Mouse (Mus musculus) cerebellum, postnatal 36 days (tissue): Measurements from ENCODE around the gene Fahd1.

ENCODE experiments used
- DNase-seq, 2 experiments: peaks; one replicate each; pipeline ENCODE4 v3.0.0; 2021 to 2022; ENCODE audit warnings: mixed read lengths in 2 of 2

The Fahd1 gene

GRCm38 (mm10) chr17:24884391-24884790 lies 34.2 kb upstream of the Fahd1 start:
- DNase-seq, result no peak

- no peak for DNase-seq
These were observed 31.7 kb upstream of the Fahd1 start for GRCm38 (mm10) chr17:24881738-24882440.

- DNase-seq, result no peak
These were observed 28.4 kb upstream of the Fahd1 start for GRCm38 (mm10) chr17:24878531-24878930.

GRCm38 (mm10) chr17:24878117-24878397 lies 27.9 kb upstream of the Fahd1 start:
- DNase-seq, result no peak

- DNase-seq, result no peak
These were observed 27.4 kb upstream of the Fahd1 start for GRCm38 (mm10) chr17:24877336-24878116.

- no peak for DNase-seq
These were observed 24.8 kb upstream of the Fahd1 start for GRCm38 (mm10) chr17:24874989-24875388.

GRCm38 (mm10) chr17:24874405-24874745 lies 24.2 kb upstream of the Fahd1 start:
- DNase-seq, result no peak

- DNase-seq, result no peak
These were observed 23.7 kb upstream of the Fahd1 start for GRCm38 (mm10) chr17:24873695-24874404.

GRCm38 (mm10) chr17:24867914-24868313 lies 17.8 kb upstream of the Fahd1 start:
- DNase-seq, result no peak

GRCm38 (mm10) chr17:24865776-24866175 lies 15.6 kb upstream of the Fahd1 start, which contains the start of gene Igfals:
TSS of gene Igfals (plus strand) at chr17:24865997.
- DNase-seq, result peak; percentile 88 to 89

GRCm38 (mm10) chr17:24861785-24862184 lies 11.6 kb upstream of the Fahd1 start:
- DNase-seq, result no peak

- no peak for DNase-seq
These were observed 9.9 kb upstream of the Fahd1 start for GRCm38 (mm10) chr17:24860076-24860475.

- DNase-seq, result no peak
These were observed 8.8 kb upstream of the Fahd1 start for GRCm38 (mm10) chr17:24858967-24859366.

GRCm38 (mm10) chr17:24857831-24858470 lies 7.8 kb upstream of the Fahd1 start:
- no peak for DNase-seq

GRCm38 (mm10) chr17:24856589-24856988 lies 6.4 kb upstream of the Fahd1 start:
- no peak for DNase-seq

GRCm38 (mm10) chr17:24855838-24856464 lies 5.8 kb upstream of the Fahd1 start:
- DNase-seq, result no peak

- no peak for DNase-seq
These were observed 1.4 kb upstream of the Fahd1 start for GRCm38 (mm10) chr17:24851381-24852125.

GRCm38 (mm10) chr17:24850773-24851127 lies 586 bp upstream of the Fahd1 start:
- DNase-seq, result no peak

- no peak for DNase-seq
These were observed 465 bp downstream of the Fahd1 start for GRCm38 (mm10) chr17:24849733-24850064.

GRCm38 (mm10) chr17:24848600-24849031 lies 1.5 kb downstream of the Fahd1 start:
- DNase-seq, result no peak

GRCm38 (mm10) chr17:24847386-24847785 lies 2.8 kb downstream of the Fahd1 start:
- DNase-seq, result no peak

- no peak for DNase-seq
These were observed 5.6 kb downstream of the Fahd1 start for GRCm38 (mm10) chr17:24844525-24844924.
